Mouse (Mus musculus) small intestine, adult 2 months (tissue): ENCODE measurements around the gene Il17f.

Source experiments
- CTCF ChIP-seq: fragments of 200-500 bp; IDR thresholded peaks from 2 replicates; pipeline ENCODE4 v1.5.1; 2012; ENCODE audit warnings: low read depth, mild to moderate bottlenecking, control low read depth, inconsistent platforms, low read length, moderate library complexity, mixed read lengths; ENCODE audit not compliant: insufficient replicate concordance, insufficient read length; ENCODE audit errors: extremely low read depth
- POLR2A ChIP-seq: fragments of 200-500 bp; IDR thresholded peaks from 2 replicates; pipeline ENCODE4 v1.6.1; 2012; ENCODE audit warnings: low read depth, mild to moderate bottlenecking, control low read depth, inconsistent platforms, low read length, moderate library complexity

DNA sequence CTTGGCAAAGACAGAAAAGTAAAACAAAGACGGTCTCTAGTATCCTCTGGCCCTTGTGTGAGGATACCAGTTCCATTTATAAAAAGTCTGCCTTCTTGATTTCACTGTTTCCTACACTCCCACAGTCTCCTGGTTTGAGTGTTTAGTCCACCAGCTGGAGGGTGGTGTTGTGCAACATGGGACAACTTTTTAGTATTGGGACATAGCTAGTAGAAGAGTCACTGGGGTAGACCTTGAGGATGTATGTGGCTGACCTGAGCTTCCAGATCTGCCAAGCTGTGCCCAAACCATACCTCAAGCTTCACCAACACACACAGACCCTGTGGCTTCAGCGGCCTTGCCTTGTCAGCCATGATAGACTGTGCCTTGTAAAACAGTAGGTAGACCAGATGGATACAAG lies 37.6 kb upstream of the Il17f start:
- no peak for TF ChIP-seq POLR2A
- no peak for TF ChIP-seq CTCF
